Mouse (Mus musculus): ENCODE measurements at regions not wholly inside any gene's neighbourhood (a gene's known extent, or its start where the extent isn't known, plus 50 kb on each side); places are given as distances from the start of the nearest gene placed in this dataset.

GRCm38 (mm10) chr2:117456456-117457020, 113.7 kb upstream of the Rasgrp1 start:
- no peak for TF ChIP-seq MYOG (IDR thresholded peaks at IDR 0.05; ENCODE audit: control insufficient read depth, extremely low read depth, insufficient read length)
- TF ChIP-seq CTCF (IDR thresholded peaks at IDR 0.05; ENCODE audit: control insufficient read depth, insufficient read depth, insufficient read length): no peak
- no peak for TF ChIP-seq MYOD1 (IDR thresholded peaks at IDR 0.05; ENCODE audit: control insufficient read depth, insufficient read length, low read depth)

Data from C2C12 (cell line).